Mouse (Mus musculus) heart, embryonic 10.5 days (tissue): Measurements from ENCODE around the gene Olfr1102. TPM values are rescaled to one million over a fixed set of nuclear protein-coding genes. Genes with fewer than 3 reads are reported as not detected.

Source experiments
- DNase-seq: peaks from one replicate; pipeline ENCODE4 v3.0.0-alpha.2; 2017; ENCODE audit warnings: low spot score
- H3K27ac ChIP-seq: fragments of 300-500 bp; sonication (generic); 2 replicates; pipeline ENCODE4 v1.5.1; 2016; ENCODE audit warnings: mild to moderate bottlenecking
- H3K27me3 ChIP-seq: fragments of 300-500 bp; sonication (generic); 2 replicates; pipeline ENCODE4 v1.6.1; 2016; ENCODE audit warnings: mild to moderate bottlenecking; ENCODE audit not compliant: poor library complexity, insufficient read depth, severe bottlenecking
- H3K36me3 ChIP-seq: fragments of 300-500 bp; sonication (generic); 2 replicates; pipeline ENCODE4 v1.6.1; 2016; ENCODE audit warnings: mild to moderate bottlenecking, moderate library complexity
- H3K4me1 ChIP-seq: fragments of 300-500 bp; sonication (generic); 2 replicates; pipeline ENCODE4 v1.6.1; 2016; ENCODE audit warnings: mild to moderate bottlenecking
- H3K4me3 ChIP-seq: fragments of 300-500 bp; sonication (generic); 2 replicates; pipeline ENCODE4 v1.5.1; 2016; ENCODE audit warnings: mild to moderate bottlenecking, moderate library complexity
- H3K9me3 ChIP-seq: fragments of 300-500 bp; sonication (generic); 2 replicates; pipeline ENCODE4 v1.6.1; 2016; ENCODE audit warnings: mild to moderate bottlenecking, moderate library complexity
- WGBS: fragments of 180-500 bp; shearing (Covaris S2); methylation state at CpG from one replicate; pipeline ENCODE4 v1.1.7; 2016; 5-methylcytosine and 5-hydroxymethylcytosine counted together
- polyA plus RNA-seq: library from polyadenylated mRNA; unstranded; fragments of >200 nt; fragmentation: Nextera tagmentation; extraction: Ambion mirVana; gene quantifications from 2 replicates; pipeline ENCODE4 v1.2.1, GENCODE M21; 2016

Olfr1102 gene
- polyA plus RNA-seq, result not detected in 2 replicates

- H3K36me3 ChIP-seq, result no peaks in the 10 kb centered on the region
- H3K27ac ChIP-seq, result no peak within 1 kb of the TSS
- H3K27me3 ChIP-seq, result no peaks in the 10 kb centered on the region
- no peaks in the 10 kb centered on the region for H3K4me1 ChIP-seq
- no peak within 1 kb of the TSS for H3K4me3 ChIP-seq
- DNase-seq, result no peak
- no peaks in the 10 kb centered on the region for H3K9me3 ChIP-seq
Measured at GRCm38 (mm10) chr2:86998098-86998497, at the start of gene Olfr1102. Gene Olfr1102, plus strand, starts transcription at chr2:86998398.

GRCm38 (mm10) chr2:86960593-86960992, 37.6 kb upstream of the Olfr1102 start, which contains the start of gene Olfr1099:
Gene Olfr1099, minus strand, starts transcription at chr2:86960693.
- no peaks in the 10 kb centered on the region for H3K9me3 ChIP-seq
- H3K27ac ChIP-seq, result no peak within 1 kb of the TSS
- H3K36me3 ChIP-seq, result no peaks in the 10 kb centered on the region
- H3K27me3 ChIP-seq, result no peaks in the 10 kb centered on the region
- no peaks in the 10 kb centered on the region for H3K4me1 ChIP-seq
- H3K4me3 ChIP-seq, result no peak within 1 kb of the TSS
- 73% methylated on average over 1 of the region's 1 CpGs for WGBS
- no peak for DNase-seq

- DNase-seq, result no peak
- no peak within 1 kb of the TSS for H3K27ac ChIP-seq
- H3K4me3 ChIP-seq, result no peak within 1 kb of the TSS
- H3K4me1 ChIP-seq, result no peaks in the 10 kb centered on the region
- H3K36me3 ChIP-seq, result no peaks in the 10 kb centered on the region
- WGBS, result 79% methylated on average over 3 of the region's 3 CpGs
- no peaks in the 10 kb centered on the region for H3K27me3 ChIP-seq
- H3K9me3 ChIP-seq, result no peaks in the 10 kb centered on the region
Measured at GRCm38 (mm10) chr2:86979854-86980253, 18.3 kb upstream of the Olfr1102 start, which contains the start of gene Olfr1100. Gene Olfr1100, minus strand, starts transcription at chr2:86979954.

GRCm38 (mm10) chr2:86991121-86991520, 7.1 kb upstream of the Olfr1102 start, which contains the start of gene Olfr1101:
Gene Olfr1101, minus strand, starts transcription at chr2:86991221.
- WGBS, result 69% methylated on average over 3 of the region's 3 CpGs
- Histone ChIP-seq H3K4me1 (no peaks in the 10 kb centered on the region), H3K9me3 (no peaks in the 10 kb centered on the region), H3K27ac (no peak within 1 kb of the TSS), H3K36me3 (no peaks in the 10 kb centered on the region), H3K27me3 (no peaks in the 10 kb centered on the region), H3K4me3 (no peak within 1 kb of the TSS)
- no peak for DNase-seq

- Histone ChIP-seq H3K27me3 (no peaks in the 10 kb centered on the region), H3K27ac (no peak within 1 kb of the TSS), H3K4me3 (no peak within 1 kb of the TSS), H3K36me3 (no peaks in the 10 kb centered on the region), H3K9me3 (no peaks in the 10 kb centered on the region), H3K4me1 (no peaks in the 10 kb centered on the region)
- no peak for DNase-seq
- WGBS, result 67% methylated on average over 1 of the region's 1 CpGs
Measured at GRCm38 (mm10) chr2:87026980-87027379, 28.8 kb downstream of the Olfr1102 start, which contains the start of gene Olfr1104. Gene Olfr1104, minus strand, starts transcription at chr2:87027080.

- Histone ChIP-seq H3K27me3 (no peaks in the 10 kb centered on the region), H3K36me3 (no peaks in the 10 kb centered on the region), H3K4me3 (no peak within 1 kb of the TSS), H3K27ac (no peak within 1 kb of the TSS), H3K9me3 (no peaks in the 10 kb centered on the region), H3K4me1 (no peaks in the 10 kb centered on the region)
- DNase-seq, result no peak
Measured at GRCm38 (mm10) chr2:87036431-87036830, 38.2 kb downstream of the Olfr1102 start, which contains the start of gene Olfr1105. Gene Olfr1105, minus strand, starts transcription at chr2:87036531.

- no peaks in the 10 kb centered on the region for H3K36me3 ChIP-seq
- no peaks in the 10 kb centered on the region for H3K9me3 ChIP-seq
- 73% methylated on average over 1 of the region's 1 CpGs for WGBS
- DNase-seq, result no peak
- H3K27me3 ChIP-seq, result no peaks in the 10 kb centered on the region
- no peak within 1 kb of the TSS for H3K4me3 ChIP-seq
- no peaks in the 10 kb centered on the region for H3K4me1 ChIP-seq
- no peak within 1 kb of the TSS for H3K27ac ChIP-seq
Measured at GRCm38 (mm10) chr2:87052173-87052572, 54.0 kb downstream of the Olfr1102 start, which contains the start of gene Olfr1106. Gene Olfr1106, minus strand, starts transcription at chr2:87052273.

Other genes with a start within 250 kb of the Olfr1102 start
- gene Olfr1090, start 239.4 kb upstream of the Olfr1102 start, polyA plus RNA-seq, result not detected in 2 replicates
- gene Olfr1093, start 215.9 kb upstream of the Olfr1102 start, polyA plus RNA-seq, result not detected in 2 replicates
- gene Olfr141, start 188.4 kb upstream of the Olfr1102 start, polyA plus RNA-seq, result not detected in 2 replicates
- gene Olfr1094, start 173.7 kb upstream of the Olfr1102 start, polyA plus RNA-seq, result not detected in 2 replicates
- gene Olfr1095, start 146.7 kb upstream of the Olfr1102 start, polyA plus RNA-seq, result not detected in 2 replicates
- not detected in 2 replicates for gene Gm13723, start 123.6 kb upstream of the Olfr1102 start, polyA plus RNA-seq
- gene Olfr1097, start 106.2 kb upstream of the Olfr1102 start, polyA plus RNA-seq, result not detected in 2 replicates
- not detected in 2 replicates for gene Olfr1098, start 73.9 kb upstream of the Olfr1102 start, polyA plus RNA-seq
- not detected in 2 replicates for gene Olfr1099, start 37.7 kb upstream of the Olfr1102 start, polyA plus RNA-seq
- not detected in 2 replicates for gene Olfr1100, start 18.4 kb upstream of the Olfr1102 start, polyA plus RNA-seq
- gene Olfr1101, start 7.2 kb upstream of the Olfr1102 start, polyA plus RNA-seq, result not detected in 2 replicates
- gene Olfr1104, start 28.7 kb downstream of the Olfr1102 start, polyA plus RNA-seq, result not detected in 2 replicates
- gene Olfr1105, start 38.1 kb downstream of the Olfr1102 start, polyA plus RNA-seq, result not detected in 2 replicates
- gene Olfr1106, start 53.9 kb downstream of the Olfr1102 start, polyA plus RNA-seq, result not detected in 2 replicates
- gene Olfr1107, start 77.4 kb downstream of the Olfr1102 start, polyA plus RNA-seq, result not detected in 2 replicates
- not detected in 2 replicates for gene Olfr1109, start 97.6 kb downstream of the Olfr1102 start, polyA plus RNA-seq
- not detected in 2 replicates for gene Olfr259, start 116.2 kb downstream of the Olfr1102 start, polyA plus RNA-seq
- not detected in 2 replicates for gene Olfr1110, start 141.9 kb downstream of the Olfr1102 start, polyA plus RNA-seq
- gene Olfr1111, start 154.2 kb downstream of the Olfr1102 start, polyA plus RNA-seq, result not detected in 2 replicates
- not detected in 2 replicates for gene Olfr1112, start 189.4 kb downstream of the Olfr1102 start, polyA plus RNA-seq
- not detected in 2 replicates for gene Olfr1113, start 210.6 kb downstream of the Olfr1102 start, polyA plus RNA-seq
- gene Olfr1115, start 249.6 kb downstream of the Olfr1102 start, polyA plus RNA-seq, result not detected in 2 replicates